Mouse (Mus musculus): ENCODE data around the gene Ap3b1.

Ap3b1 gene

DNA sequence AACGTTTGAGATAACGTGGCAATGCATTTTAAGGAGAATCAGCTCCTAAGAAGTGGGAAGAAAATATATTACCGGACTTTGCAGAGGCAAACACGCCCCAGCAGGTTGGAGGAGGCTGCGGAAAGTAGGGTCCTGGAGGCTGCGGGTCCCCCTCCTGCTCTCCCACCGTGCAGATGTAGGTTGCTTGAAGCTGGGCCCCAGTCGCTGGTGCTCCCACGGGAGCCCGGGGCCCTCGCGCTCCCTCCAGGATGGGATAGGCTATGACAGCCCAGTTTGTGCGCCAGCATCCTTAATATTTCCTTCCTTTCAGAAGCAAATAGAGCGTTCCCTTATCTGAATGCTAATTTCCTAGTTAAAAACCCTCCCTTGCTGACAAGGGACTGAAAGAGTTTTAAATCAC lies 236.5 kb downstream of the Ap3b1 start:
- DNase-seq (ENCODE audit: low spot score), result no peak

DNA sequence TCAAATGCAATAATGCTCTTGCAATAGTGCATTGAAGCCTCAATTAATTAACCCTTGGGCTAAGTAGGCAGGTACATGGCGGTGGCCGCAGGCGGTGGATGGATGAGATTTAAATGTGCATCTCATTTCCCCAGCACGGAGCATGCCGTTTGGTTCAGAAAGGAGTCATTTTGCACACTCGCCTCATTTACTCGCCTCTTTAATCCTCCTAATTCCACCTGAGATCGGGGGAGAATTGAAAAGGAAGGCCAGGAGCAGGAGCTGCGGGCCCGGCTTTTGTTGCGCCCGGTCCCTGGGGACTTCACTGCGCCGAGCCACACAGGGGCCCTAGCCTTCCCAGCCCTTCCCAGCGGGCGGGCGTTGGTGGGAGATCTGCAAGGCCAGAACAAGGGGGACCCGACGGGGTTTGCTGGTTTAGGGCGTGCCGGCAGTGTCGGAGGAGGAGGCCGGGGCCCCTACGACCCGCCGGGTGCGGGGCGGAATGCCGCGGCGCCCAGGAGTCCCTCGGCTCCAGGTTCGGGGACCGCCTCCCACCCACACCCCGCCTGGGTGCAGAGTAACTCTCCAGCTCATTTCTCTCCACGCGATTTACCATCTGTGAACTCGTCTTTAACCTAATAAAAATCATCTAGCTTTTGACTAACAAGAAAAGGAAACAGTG lies 237.1 kb downstream of the Ap3b1 start:
- DNase-seq (ENCODE audit: low spot score), result no peak

DNA sequence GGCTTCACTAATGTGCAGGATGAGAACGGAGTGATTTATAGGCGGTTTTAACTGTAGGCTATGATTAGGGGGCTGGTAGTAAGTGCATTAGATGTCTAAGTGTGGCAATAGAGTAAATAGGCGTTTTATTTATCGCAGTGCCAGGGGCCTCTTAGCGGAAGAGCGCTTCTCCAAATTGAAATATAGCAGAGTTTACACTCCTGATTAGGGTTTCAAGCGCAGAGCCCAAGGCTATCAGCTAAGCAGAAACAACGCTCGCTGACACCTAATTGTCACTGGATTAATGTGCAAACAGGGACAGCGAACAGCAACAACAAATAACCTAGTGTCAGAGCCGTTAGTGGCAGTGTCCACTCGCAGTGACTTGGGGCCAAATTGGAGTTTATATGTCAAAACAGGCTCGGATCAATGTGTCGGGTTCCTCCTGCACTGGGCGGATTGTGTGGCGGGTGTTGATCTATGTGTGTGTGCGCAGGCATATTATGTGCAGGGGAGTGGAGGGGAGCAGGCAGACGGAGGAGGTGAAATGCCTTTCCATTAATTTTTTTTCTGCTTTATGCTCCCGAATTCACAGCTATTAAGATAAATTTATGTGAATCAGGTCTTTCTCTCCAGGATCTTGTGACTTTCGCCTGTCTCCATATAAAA lies 237.8 kb downstream of the Ap3b1 start:
- no peak for DNase-seq (ENCODE audit: low spot score)

DNA sequence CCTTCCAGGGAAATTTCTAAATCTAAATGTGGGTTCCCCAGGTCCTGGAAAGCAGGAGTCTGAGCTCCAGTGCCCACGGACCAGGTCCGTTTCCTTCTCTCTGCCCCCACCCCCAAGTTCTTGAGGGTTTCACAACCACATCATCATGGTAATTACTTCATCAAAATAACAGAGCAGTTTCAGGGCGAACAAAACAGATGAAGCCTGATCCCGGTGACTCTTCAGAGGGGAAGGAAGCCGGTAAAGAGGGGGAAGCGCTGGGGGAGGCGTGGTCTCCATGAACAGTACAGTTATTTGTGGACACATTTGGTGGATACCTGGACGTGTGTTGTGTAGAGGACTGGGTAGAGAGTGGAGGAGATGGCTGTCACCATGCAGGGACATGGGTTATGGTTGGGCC lies 241.0 kb downstream of the Ap3b1 start:
- no peak for DNase-seq (ENCODE audit: low spot score)

DNA sequence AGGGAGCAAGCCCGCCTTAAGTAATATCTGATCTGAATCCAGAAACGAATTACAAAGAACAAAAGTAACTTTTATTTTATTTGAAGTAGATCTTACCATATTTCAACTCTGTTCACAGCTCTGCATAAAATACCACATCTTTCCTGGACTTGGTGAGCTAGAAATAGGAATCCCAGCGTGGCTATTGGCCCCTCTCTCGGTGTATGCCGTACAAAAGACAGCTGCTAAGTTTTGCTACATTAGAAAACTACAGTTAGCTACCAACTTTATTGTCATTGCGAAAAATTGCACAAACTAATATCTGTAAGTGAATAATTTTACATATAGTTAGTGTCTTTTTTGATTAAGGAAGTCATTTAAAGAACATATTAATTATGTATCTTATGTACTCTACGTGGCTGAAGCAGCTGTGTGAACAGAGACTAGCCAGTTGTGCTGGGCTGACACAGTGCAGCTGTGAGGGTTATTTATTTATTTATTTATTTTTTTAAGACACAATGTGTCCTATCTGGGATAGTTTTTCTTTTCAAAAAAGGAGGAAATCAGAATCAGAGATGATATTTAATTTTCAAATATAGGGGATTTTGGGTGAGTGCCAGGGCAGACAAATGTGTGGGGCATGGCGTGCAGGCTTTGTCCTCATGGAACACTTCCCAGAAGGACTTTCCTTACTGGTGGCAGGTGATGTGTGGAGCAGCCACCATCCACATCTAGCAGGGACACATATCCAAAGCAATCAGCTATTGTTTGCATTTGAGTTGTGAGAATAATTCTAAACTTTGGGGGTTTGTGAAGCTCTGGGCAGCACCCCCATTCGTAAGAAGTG lies 248.5 kb downstream of the Ap3b1 start:
- no peak for DNase-seq (ENCODE audit: low spot score)

DNA sequence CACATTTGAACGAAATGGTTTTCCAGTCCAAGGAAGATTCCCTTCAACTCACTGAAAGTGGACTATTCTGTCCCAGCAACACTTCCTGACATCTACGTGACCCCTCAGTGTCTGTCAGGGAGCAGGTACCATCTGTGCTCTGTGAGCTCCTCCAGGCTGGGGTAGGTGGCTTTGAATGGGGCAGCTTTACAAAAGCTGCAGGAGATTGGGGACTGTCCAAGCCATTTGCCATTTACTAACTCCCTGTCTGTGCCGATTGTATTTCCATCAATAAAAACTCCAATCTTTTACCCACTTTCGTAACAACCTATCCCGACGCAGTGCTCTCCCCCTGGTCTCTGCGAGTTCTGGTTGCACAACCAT lies 249.1 kb downstream of the Ap3b1 start:
- DNase-seq (ENCODE audit: low spot score), result no peak

DNA sequence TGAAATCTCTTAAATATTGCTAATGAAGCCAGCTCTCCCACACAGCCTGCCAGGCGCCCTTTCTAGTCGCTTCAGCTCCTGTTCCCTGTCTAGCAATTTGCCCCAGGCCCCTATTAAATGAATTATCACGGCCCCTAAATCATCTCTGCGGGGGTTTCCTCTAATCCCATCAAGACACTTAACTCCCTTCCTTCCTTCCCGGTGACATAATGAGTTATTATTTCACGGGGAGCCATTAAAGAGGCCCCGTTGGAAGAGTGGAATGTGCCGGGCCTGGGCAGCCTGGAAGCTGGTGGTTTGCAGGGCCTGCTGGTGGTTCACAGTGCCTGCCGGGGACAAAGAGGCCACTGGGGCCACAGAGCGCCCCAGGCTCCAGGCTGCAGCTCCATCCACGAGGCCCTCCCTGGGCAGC lies 249.7 kb downstream of the Ap3b1 start:
- DNase-seq (ENCODE audit: low spot score), result no peak

DNA sequence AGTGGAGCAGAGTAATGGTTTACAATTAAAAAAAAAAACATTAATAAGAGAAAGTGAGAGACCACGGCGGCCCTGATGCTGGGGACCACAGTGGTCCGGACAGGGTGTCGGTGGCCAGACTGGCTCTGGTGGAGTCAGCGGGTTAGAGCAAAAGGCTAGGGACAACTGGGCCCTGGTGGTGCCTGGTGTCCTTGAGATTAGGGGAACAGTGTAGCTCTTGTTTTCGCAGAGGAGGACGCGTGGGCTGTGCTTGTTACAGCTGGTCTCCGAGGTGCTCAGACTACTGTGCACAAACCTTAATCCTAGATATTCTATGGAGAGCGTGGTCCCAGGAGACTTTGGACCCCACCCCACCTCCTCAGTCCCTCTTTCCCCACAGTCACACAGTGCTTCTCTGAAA lies 250.2 kb downstream of the Ap3b1 start:
- DNase-seq (ENCODE audit: low spot score), result no peak
